Mouse (Mus musculus): ENCODE data around the gene Vps50. TPM values are rescaled to one million over a fixed set of nuclear protein-coding genes. Genes with fewer than 3 reads are reported as not detected.
A peak's percentile ranks its signal among the peaks of the same experiment; 100 is the strongest.
"Not testable (repeated sequence)": the region's sequence is repeated elsewhere in the genome, so short reads cannot be mapped to it uniquely, and the experiment has no call there.

Gene Vps50
- polyA plus RNA-seq, 1 experiment from 2014 or later: 30.8 TPM

- no peaks in the 10 kb centered on the region for H3K36me3 ChIP-seq
- H3K4me1 ChIP-seq (replicated peaks): no peaks in the 10 kb centered on the region
- H3K27me3 ChIP-seq (replicated peaks): no peaks in the 10 kb centered on the region
- WGBS: 95% methylated on average over 8 of the region's 8 CpGs
- no peak overlapping the region for H3K4me2 ChIP-seq (replicated peaks)
- H3K9me3 ChIP-seq: no peaks in the 10 kb centered on the region
- no peak overlapping the region for H3K27ac ChIP-seq
- no peak overlapping the region for H3K9ac ChIP-seq
- ATAC-seq: no peak
- H3K4me3 ChIP-seq (replicated peaks): no peak overlapping the region
Observed at GRCm38 (mm10) chr6:3573787-3574186, 75.6 kb downstream of the Vps50 start.

- Histone ChIP-seq H3K36me3 (no peaks in the 10 kb centered on the region), H3K27ac (no peak overlapping the region), H3K9ac (no peak overlapping the region), H3K4me2 (replicated peaks) (no peak overlapping the region), H3K27me3 (replicated peaks) (no peaks in the 10 kb centered on the region), H3K4me3 (replicated peaks) (no peak overlapping the region), H3K4me1 (replicated peaks) (no peaks in the 10 kb centered on the region), H3K9me3 (no peaks in the 10 kb centered on the region)
- ATAC-seq: no peak
- WGBS: 79% methylated on average over 1 of the region's 1 CpGs
Observed at GRCm38 (mm10) chr6:3585402-3585801, 87.2 kb downstream of the Vps50 start.

- no peak overlapping the region for H3K27ac ChIP-seq
- H3K9ac ChIP-seq: no peak overlapping the region
- H3K27me3 ChIP-seq (replicated peaks): no peaks in the 10 kb centered on the region
- no peak overlapping the region for H3K4me3 ChIP-seq (replicated peaks)
- H3K36me3 ChIP-seq: no peaks in the 10 kb centered on the region
- H3K4me2 ChIP-seq (replicated peaks): no peak overlapping the region
- ATAC-seq: no peak
- H3K4me1 ChIP-seq (replicated peaks): no peaks in the 10 kb centered on the region
- 80% methylated on average over 3 of the region's 3 CpGs for WGBS
- H3K9me3 ChIP-seq: no peaks in the 10 kb centered on the region
Observed at GRCm38 (mm10) chr6:3590289-3590904, 92.2 kb downstream of the Vps50 start.

GRCm38 (mm10) chr6:3594246-3594645, 96.1 kb downstream of the Vps50 start:
- Histone ChIP-seq H3K27ac (no peak overlapping the region), H3K4me3 (replicated peaks) (no peak overlapping the region), H3K4me2 (replicated peaks) (no peak overlapping the region), H3K36me3 (no peaks in the 10 kb centered on the region), H3K27me3 (replicated peaks) (no peaks in the 10 kb centered on the region), H3K9ac (no peak overlapping the region), H3K9me3 (no peaks in the 10 kb centered on the region), H3K4me1 (replicated peaks) (no peaks in the 10 kb centered on the region)
- WGBS: 81% methylated on average over 1 of the region's 1 CpGs
- no peak for ATAC-seq

GRCm38 (mm10) chr6:3612827-3613226, 114.6 kb downstream of the Vps50 start:
- Histone ChIP-seq H3K4me2 (replicated peaks) (no peak overlapping the region), H3K36me3 (no peaks in the 10 kb centered on the region), H3K9me3 (no peaks in the 10 kb centered on the region), H3K27ac (no peak overlapping the region), H3K27me3 (replicated peaks) (no peaks in the 10 kb centered on the region), H3K9ac (no peak overlapping the region), H3K4me1 (replicated peaks) (no peaks in the 10 kb centered on the region), H3K4me3 (replicated peaks) (no peak overlapping the region)
- 79% methylated on average over 2 of the region's 2 CpGs for WGBS
- ATAC-seq: no peak

- 58% methylated on average over 11 of the region's 13 CpGs for WGBS
- ATAC-seq: peak; percentile 84
- not testable (repeated sequence) for H3K27ac ChIP-seq; H3K9ac ChIP-seq; H3K4me3 ChIP-seq (replicated peaks); H3K4me2 ChIP-seq (replicated peaks); H3K27me3 ChIP-seq (replicated peaks); H3K4me1 ChIP-seq (replicated peaks); H3K9me3 ChIP-seq; H3K36me3 ChIP-seq
Observed at GRCm38 (mm10) chr6:3620428-3621387, 122.5 kb downstream of the Vps50 start.

Other genes starting within 250 kb of the Vps50 start
- 7.1 and 9.4 TPM in 2 replicates for gene Samd9l, start 98.8 kb upstream of the Vps50 start, polyA plus RNA-seq (2015; fragmentation: Nextera tagmentation; extraction: Ambion mirVana)
- 16.6 and 17.0 TPM in 2 replicates for gene Hepacam2, start 84 bp upstream of the Vps50 start, polyA plus RNA-seq (2015; fragmentation: Nextera tagmentation; extraction: Ambion mirVana)

All from intestine, embryonic 15.5 days (tissue).